Mouse (Mus musculus) heart, embryonic 13.5 days (tissue): Measurements from ENCODE around the gene Npm3. TPM values are rescaled to one million over a fixed set of nuclear protein-coding genes. Genes with fewer than 3 reads are reported as not detected.
A peak's percentile ranks its signal among the peaks of the same experiment; 100 is the strongest.

ENCODE experiments used
- ATAC-seq: fragments of 200-750 bp; cut with Nextera tagmentation; 2 replicates; pipeline ENCODE4 v1.8.0; 2017; ENCODE audit warnings: moderate TSS enrichment; ENCODE audit not compliant: insufficient number of reproducible peaks, low FRiP score, low TSS enrichment; ENCODE audit errors: extremely low read depth
- H3K27ac ChIP-seq: fragments of 300-500 bp; sonication (generic); replicated peaks from 2 replicates; pipeline ENCODE4 v1.5.1; 2015; ENCODE audit warnings: moderate library complexity, mild to moderate bottlenecking, inconsistent platforms
- H3K27me3 ChIP-seq: fragments of 300-500 bp; sonication (generic); replicated peaks from 2 replicates; pipeline ENCODE4 v1.6.1; 2015; ENCODE audit warnings: mild to moderate bottlenecking, inconsistent platforms
- H3K36me3 ChIP-seq: fragments of 300-500 bp; sonication (generic); 2 replicates; pipeline ENCODE4 v1.6.1; 2015; ENCODE audit warnings: mild to moderate bottlenecking, inconsistent platforms
- H3K4me1 ChIP-seq: fragments of 300-500 bp; sonication (generic); 2 replicates; pipeline ENCODE4 v1.6.1; 2015; ENCODE audit warnings: inconsistent platforms
- H3K4me2 ChIP-seq: fragments of 300-500 bp; sonication (generic); 2 replicates; pipeline ENCODE4 v1.6.1; 2015; ENCODE audit warnings: inconsistent platforms, mild to moderate bottlenecking, moderate library complexity
- H3K4me3 ChIP-seq: fragments of 300-500 bp; sonication (generic); 2 replicates; pipeline ENCODE4 v1.5.1; 2015; ENCODE audit warnings: moderate library complexity, mild to moderate bottlenecking, inconsistent platforms
- H3K9ac ChIP-seq: fragments of 300-500 bp; sonication (generic); 2 replicates; pipeline ENCODE4 v1.6.1; 2015; ENCODE audit warnings: inconsistent platforms, mild to moderate bottlenecking, moderate library complexity
- H3K9me3 ChIP-seq: fragments of 300-500 bp; sonication (generic); 2 replicates; pipeline ENCODE4 v1.6.1; 2016; ENCODE audit warnings: inconsistent platforms
- WGBS: fragments of 180-500 bp; shearing (Covaris S2); methylation state at CpG from one replicate; pipeline ENCODE4 v1.1.7; 2015; ENCODE audit warnings: mixed read lengths; 5-methylcytosine and 5-hydroxymethylcytosine counted together
- polyA plus RNA-seq: library from polyadenylated mRNA; unstranded; fragments of >200 nt; fragmentation: Nextera tagmentation; extraction: Ambion mirVana; gene quantifications from 2 replicates; pipeline ENCODE4 v1.2.1, GENCODE M21; 2015

Gene Npm3
- 9.9 and 11.2 TPM in 2 replicates for polyA plus RNA-seq

GRCm38 (mm10) chr19:45749243-45750043, at the start of gene Npm3:
TSS of gene Npm3 (minus strand) at chr19:45749591.
- Histone ChIP-seq H3K4me3 (peak within 1 kb of the TSS; percentile 96), H3K27ac (no peak within 1 kb of the TSS), H3K9me3 (no peaks in the 10 kb centered on the region), H3K36me3 (peaks cover 42% of the 10 kb centered on the region), H3K9ac (peak within 1 kb of the TSS; percentile 95), H3K4me2 (peak within 1 kb of the TSS; percentile 98), H3K4me1 (peaks cover 40% of the 10 kb centered on the region), H3K27me3 (peaks cover 26% of the 10 kb centered on the region)
- under 1% methylated on average over 57 of the region's 60 CpGs for WGBS
- peak; percentile 69; the same call in 1 of the 2 replicates for ATAC-seq

GRCm38 (mm10) chr19:45796879-45797278, 47.5 kb upstream of the Npm3 start:
- Histone ChIP-seq H3K27me3 (0 out of 2 replicates have a peak, but pooled peaks cover 18% of the 10 kb centered on the region), H3K4me1 (peaks cover 15% of the 10 kb centered on the region), H3K9me3 (no peaks in the 10 kb centered on the region), H3K9ac (no peak overlapping the region), H3K27ac (no peak overlapping the region), H3K36me3 (no peaks in the 10 kb centered on the region), H3K4me2 (no peak overlapping the region), H3K4me3 (no peak overlapping the region)
- WGBS, result 70% methylated on average over 15 of the region's 15 CpGs
- ATAC-seq, result no peak

- no peak for ATAC-seq
- 0 out of 2 replicates have a peak, but pooled peaks cover 18% of the 10 kb centered on the region for H3K27me3 ChIP-seq
- H3K27ac ChIP-seq, result no peak overlapping the region
- peaks cover 15% of the 10 kb centered on the region for H3K4me1 ChIP-seq
- no peak overlapping the region; the same call in 1 of the 2 replicates for H3K9ac ChIP-seq
- H3K4me2 ChIP-seq, result peak overlapping the region; percentile 56
- no peaks in the 10 kb centered on the region for H3K36me3 ChIP-seq
- 12% methylated on average over 15 of the region's 15 CpGs for WGBS
- no peaks in the 10 kb centered on the region for H3K9me3 ChIP-seq
- peak overlapping the region; percentile 25 for H3K4me3 ChIP-seq
These were observed 46.7 kb upstream of the Npm3 start for GRCm38 (mm10) chr19:45796061-45796556.

- WGBS, result 23% methylated on average over 15 of the region's 15 CpGs
- Histone ChIP-seq H3K9ac (no peak overlapping the region), H3K4me3 (peak overlapping the region; percentile 25; the same call in 1 of the 2 replicates), H3K9me3 (no peaks in the 10 kb centered on the region), H3K4me1 (peaks cover 15% of the 10 kb centered on the region), H3K36me3 (no peaks in the 10 kb centered on the region), H3K27me3 (0 out of 2 replicates have a peak, but pooled peaks cover 18% of the 10 kb centered on the region), H3K27ac (no peak overlapping the region), H3K4me2 (peak overlapping the region; percentile 56)
- ATAC-seq, result no peak
These were observed 46.1 kb upstream of the Npm3 start for GRCm38 (mm10) chr19:45795406-45795944.

GRCm38 (mm10) chr19:45794718-45795117, 45.3 kb upstream of the Npm3 start:
- H3K4me1 ChIP-seq, result peaks cover 15% of the 10 kb centered on the region
- H3K9me3 ChIP-seq, result no peaks in the 10 kb centered on the region
- no peak for ATAC-seq
- 0 out of 2 replicates have a peak, but pooled peaks cover 18% of the 10 kb centered on the region for H3K27me3 ChIP-seq
- H3K9ac ChIP-seq, result no peak overlapping the region
- H3K4me2 ChIP-seq, result no peak overlapping the region
- 73% methylated on average over 6 of the region's 6 CpGs for WGBS
- H3K36me3 ChIP-seq, result no peaks in the 10 kb centered on the region
- H3K27ac ChIP-seq, result no peak overlapping the region
- H3K4me3 ChIP-seq, result no peak overlapping the region

- Histone ChIP-seq H3K27ac (no peak overlapping the region), H3K4me1 (peaks cover 15% of the 10 kb centered on the region), H3K9me3 (no peaks in the 10 kb centered on the region), H3K4me2 (no peak overlapping the region), H3K27me3 (0 out of 2 replicates have a peak, but pooled peaks cover 18% of the 10 kb centered on the region), H3K4me3 (no peak overlapping the region), H3K36me3 (no peaks in the 10 kb centered on the region), H3K9ac (no peak overlapping the region)
- ATAC-seq, result no peak
- 81% methylated on average over 6 of the region's 6 CpGs for WGBS
These were observed 43.0 kb upstream of the Npm3 start for GRCm38 (mm10) chr19:45792404-45792803.

GRCm38 (mm10) chr19:45789888-45790874, 40.8 kb upstream of the Npm3 start:
- H3K4me1 ChIP-seq, result peaks cover 7% of the 10 kb centered on the region; the same call in 1 of the 2 replicates
- no peak overlapping the region for H3K4me2 ChIP-seq
- H3K9me3 ChIP-seq, result no peaks in the 10 kb centered on the region
- no peak overlapping the region for H3K4me3 ChIP-seq
- no peak overlapping the region for H3K27ac ChIP-seq
- 0 out of 2 replicates have a peak, but pooled peaks cover 18% of the 10 kb centered on the region for H3K27me3 ChIP-seq
- 76% methylated on average over 13 of the region's 13 CpGs for WGBS
- peak; percentile 44; the same call in 1 of the 2 replicates for ATAC-seq
- no peaks in the 10 kb centered on the region for H3K36me3 ChIP-seq
- H3K9ac ChIP-seq, result no peak overlapping the region

GRCm38 (mm10) chr19:45789365-45789764, 40.0 kb upstream of the Npm3 start:
- WGBS, result 78% methylated on average over 7 of the region's 7 CpGs
- Histone ChIP-seq H3K9ac (no peak overlapping the region), H3K27ac (no peak overlapping the region), H3K4me1 (peaks cover 7% of the 10 kb centered on the region; the same call in 1 of the 2 replicates), H3K4me3 (no peak overlapping the region), H3K9me3 (no peaks in the 10 kb centered on the region), H3K4me2 (no peak overlapping the region), H3K27me3 (0 out of 2 replicates have a peak, but pooled peaks cover 13% of the 10 kb centered on the region), H3K36me3 (no peaks in the 10 kb centered on the region)
- ATAC-seq, result no peak

GRCm38 (mm10) chr19:45788337-45788736, 38.9 kb upstream of the Npm3 start:
- H3K27me3 ChIP-seq, result 0 out of 2 replicates have a peak, but pooled peaks cover 4% of the 10 kb centered on the region
- H3K27ac ChIP-seq, result no peak overlapping the region
- H3K9me3 ChIP-seq, result no peaks in the 10 kb centered on the region
- WGBS, result 45% methylated on average over 4 of the region's 4 CpGs
- H3K4me3 ChIP-seq, result no peak overlapping the region
- H3K36me3 ChIP-seq, result no peaks in the 10 kb centered on the region
- H3K9ac ChIP-seq, result no peak overlapping the region
- no peak for ATAC-seq
- no peak overlapping the region for H3K4me2 ChIP-seq
- peaks cover 11% of the 10 kb centered on the region for H3K4me1 ChIP-seq

GRCm38 (mm10) chr19:45787450-45787849, 38.1 kb upstream of the Npm3 start:
- H3K27ac ChIP-seq, result no peak overlapping the region
- H3K9ac ChIP-seq, result no peak overlapping the region
- H3K9me3 ChIP-seq, result no peaks in the 10 kb centered on the region
- no peak overlapping the region for H3K4me2 ChIP-seq
- H3K4me1 ChIP-seq, result peaks cover 4% of the 10 kb centered on the region; the same call in 1 of the 2 replicates
- no peaks in the 10 kb centered on the region for H3K36me3 ChIP-seq
- H3K27me3 ChIP-seq, result no peaks in the 10 kb centered on the region
- no peak overlapping the region for H3K4me3 ChIP-seq
- WGBS, result 58% methylated on average over 3 of the region's 3 CpGs
- no peak for ATAC-seq
